Mouse (Mus musculus) cortical plate, adult 2 months (tissue): ENCODE data around the gene Tiam2.

ENCODE experiments used
- CTCF ChIP-seq: fragments of 200-500 bp; IDR thresholded peaks from 2 replicates; pipeline ENCODE4 v1.5.1; 2011; ENCODE audit warnings: mild to moderate bottlenecking, control low read depth, low read length; ENCODE audit not compliant: insufficient read depth; ENCODE audit errors: extremely low read depth
- POLR2A ChIP-seq: fragments of 200-500 bp; IDR thresholded peaks from 2 replicates; pipeline ENCODE4 v1.6.1; 2011; ENCODE audit warnings: mild to moderate bottlenecking, low read length, control low read depth; ENCODE audit not compliant: insufficient read depth; ENCODE audit errors: extremely low read depth

GRCm38 (mm10) chr17:3498580-3498979, 172.2 kb downstream of the Tiam2 start:
- TF ChIP-seq POLR2A (no peak), CTCF (no peak)
